Mouse (Mus musculus) kidney, postnatal 36 days (tissue): ENCODE data around the gene Rbp4.
A peak's percentile ranks its signal among the peaks of the same experiment; 100 is the strongest.

Source experiments
- DNase-seq, 2 experiments: peaks; one replicate each; pipeline ENCODE4 v3.0.0; 2021 to 2022; ENCODE audit warnings: mixed read lengths in 2 of 2

The Rbp4 gene

DNA sequence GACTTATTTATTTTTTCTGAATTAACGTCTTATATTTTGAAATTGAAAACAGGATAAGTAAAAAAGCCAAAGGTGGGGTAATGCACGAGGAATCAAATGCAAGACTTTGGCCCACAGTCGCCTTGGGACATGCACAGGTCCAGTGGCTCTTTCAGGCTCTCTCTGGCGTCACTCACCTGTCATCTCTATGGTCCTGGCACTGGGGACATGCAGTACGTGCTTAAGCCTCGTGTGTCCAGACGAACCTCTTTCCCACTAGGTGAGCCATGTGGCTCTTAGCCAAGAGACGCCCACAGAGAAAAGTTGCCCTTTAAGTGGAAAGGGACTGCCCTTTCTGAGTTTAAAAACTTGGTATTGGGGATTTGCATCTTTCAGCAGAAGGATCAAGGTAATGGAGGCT, 35.7 kb downstream of the Rbp4 start:
- no peak for DNase-seq

DNA sequence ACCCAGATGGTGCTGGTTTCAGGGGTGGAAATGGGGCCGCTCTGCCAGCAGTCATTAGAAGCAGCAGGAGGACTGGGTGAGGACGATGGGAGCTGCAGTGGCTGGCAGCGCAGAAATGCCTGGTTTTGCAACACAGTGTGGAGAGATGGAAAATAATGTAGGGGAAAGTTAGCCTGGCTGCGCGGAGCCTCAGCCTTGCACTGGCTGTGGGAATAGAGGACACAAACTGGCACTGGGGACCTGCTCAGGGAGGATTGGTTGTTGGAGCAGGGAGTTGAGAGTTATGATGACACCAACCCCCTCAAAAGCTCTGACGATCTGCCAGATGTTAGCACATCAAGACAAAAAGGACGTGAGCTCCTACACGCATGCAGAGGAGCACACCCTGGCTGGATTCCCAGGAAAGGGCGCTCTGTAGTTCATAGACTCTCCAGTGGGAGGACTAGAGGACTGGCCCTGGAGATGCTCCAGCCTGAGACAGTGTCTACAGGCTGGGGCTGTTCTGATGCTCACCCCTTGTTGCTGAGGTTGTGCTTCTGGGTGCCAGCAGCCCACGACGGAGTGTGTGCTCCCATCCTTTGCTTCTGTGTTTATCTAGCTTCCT, 38.0 kb downstream of the Rbp4 start:
- DNase-seq = peak in 1 of 2 experiments; percentile 58

GRCm38 (mm10) chr19:38085841-38086240, 39.2 kb downstream of the Rbp4 start:
- no peak for DNase-seq

DNA sequence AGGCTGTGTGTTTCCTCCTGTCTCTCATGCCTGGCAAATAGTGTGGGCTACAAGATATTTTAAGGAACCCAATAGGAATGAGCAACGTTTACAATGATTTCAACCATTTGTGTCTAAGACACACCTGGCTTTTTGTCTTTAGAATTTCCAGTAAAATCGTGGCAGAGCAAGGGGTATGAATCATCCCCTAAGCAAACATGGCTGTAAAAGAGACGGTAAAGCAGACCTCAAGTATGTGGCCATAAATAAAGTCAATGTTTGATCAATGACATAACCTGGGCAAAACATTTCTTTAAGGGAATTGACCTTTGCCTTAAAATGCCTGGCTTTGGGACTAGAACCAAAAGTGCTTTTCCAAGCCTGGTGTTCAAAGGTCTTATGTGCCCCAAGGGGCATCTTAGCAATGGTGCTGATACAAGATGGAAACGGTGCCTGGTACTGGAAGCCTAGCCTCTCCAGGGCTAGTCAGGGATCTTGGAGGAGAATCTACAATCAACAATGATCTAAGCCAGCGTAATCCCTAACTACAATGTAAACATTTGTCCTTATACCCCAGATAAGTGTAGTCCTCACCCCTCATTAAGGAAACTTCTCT, 42.1 kb downstream of the Rbp4 start:
- DNase-seq = no peak

- DNase-seq = no peak
These were observed 43.7 kb downstream of the Rbp4 start for GRCm38 (mm10) chr19:38081361-38081760.

DNA sequence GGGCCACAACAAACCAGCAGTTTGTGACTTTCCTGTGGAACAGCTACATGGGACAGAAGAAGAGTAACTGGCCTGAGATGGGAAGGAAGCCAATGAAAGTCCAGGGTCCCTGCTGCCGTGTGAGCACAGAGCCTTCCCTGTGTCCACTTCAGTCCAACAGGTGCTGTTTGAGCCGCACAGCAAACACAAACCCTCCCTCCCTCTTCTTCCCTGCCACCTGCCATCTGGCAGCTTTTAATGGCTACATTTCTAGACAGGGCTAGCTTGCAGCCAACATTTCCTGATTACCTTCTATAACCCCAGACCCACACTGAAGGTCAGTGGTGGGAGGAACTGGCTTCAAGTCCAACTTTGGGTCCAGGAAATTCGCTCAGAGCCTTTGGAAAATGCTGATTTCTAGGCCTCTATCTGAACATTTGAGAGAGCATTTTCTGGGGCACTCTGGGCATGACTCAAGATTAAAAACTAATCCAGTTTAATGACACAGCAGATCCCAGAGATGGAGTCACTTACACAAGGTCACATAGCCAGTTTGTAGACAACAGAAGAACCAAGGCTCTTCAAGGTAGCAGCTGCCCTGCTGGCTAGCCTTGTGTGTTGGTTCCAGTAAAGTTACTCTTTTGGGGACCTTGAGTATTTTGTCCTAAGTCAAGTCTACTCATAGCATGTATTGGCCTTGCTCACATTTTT, 47.1 kb downstream of the Rbp4 start:
- DNase-seq = no peak

GRCm38 (mm10) chr19:38076251-38076650, 48.8 kb downstream of the Rbp4 start:
- DNase-seq = no peak

DNA sequence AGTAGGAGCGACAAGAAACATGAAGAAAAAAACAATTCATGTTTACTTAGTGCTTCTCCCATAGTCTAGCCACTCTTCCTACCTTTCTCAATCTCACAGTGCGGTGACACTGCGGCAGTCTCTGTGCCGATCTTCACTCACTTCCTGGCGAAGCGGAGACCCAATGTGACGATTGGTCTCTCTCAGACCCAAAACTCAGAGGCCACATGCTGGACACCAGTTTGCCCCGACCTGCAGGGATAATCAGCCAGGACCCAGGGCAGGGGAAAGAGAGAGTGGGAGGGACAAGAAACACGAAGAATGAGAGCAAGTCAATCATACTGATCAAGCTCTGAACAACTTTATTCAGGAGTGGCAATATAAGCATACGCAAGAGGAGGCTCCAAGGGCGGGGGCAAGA, 50.0 kb downstream of the Rbp4 start:
- DNase-seq = no peak

GRCm38 (mm10) chr19:38073226-38073625, 51.9 kb downstream of the Rbp4 start:
- no peak for DNase-seq
